Mouse (Mus musculus) heart, adult 2 months (tissue): ENCODE data around the gene Commd3. TPM values are rescaled to one million over a fixed set of nuclear protein-coding genes. Genes with fewer than 3 reads are reported as not detected.

Experiments
- DNase-seq, 2 experiments: peaks; one replicate each; pipeline ENCODE4 v3.0.0; 2021
- H3K27ac ChIP-seq: fragments of 200-600 bp; 2 replicates; pipeline ENCODE4 v1.8.1; 2022
- H3K27me3 ChIP-seq: fragments of 200-500 bp; 2 replicates; pipeline ENCODE4 v1.6.1; 2012; ENCODE audit warnings: mild to moderate bottlenecking, low read length, inconsistent platforms, mixed read lengths; ENCODE audit not compliant: control insufficient read depth, insufficient read depth
- H3K36me3 ChIP-seq: fragments of 200-500 bp; 2 replicates; pipeline ENCODE4 v1.6.1; 2012; ENCODE audit warnings: low read length, inconsistent platforms; ENCODE audit not compliant: control insufficient read depth, insufficient read depth
- H3K4me1 ChIP-seq: fragments of 200-500 bp; 2 replicates; pipeline ENCODE4 v1.6.1; 2011; ENCODE audit warnings: low read length; ENCODE audit not compliant: control insufficient read depth, insufficient read depth
- H3K4me3 ChIP-seq: fragments of 200-600 bp; 2 replicates; pipeline ENCODE4 v1.8.1; 2022
- H3K79me2 ChIP-seq: fragments of 200-500 bp; replicated peaks from 2 replicates; pipeline ENCODE4 v1.6.1; 2012; ENCODE audit warnings: mild to moderate bottlenecking, inconsistent platforms, low read length, moderate library complexity, mixed read lengths; ENCODE audit not compliant: control insufficient read depth, insufficient read depth
- H3K9ac ChIP-seq: fragments of 200-500 bp; 2 replicates; pipeline ENCODE4 v1.6.1; 2012; ENCODE audit warnings: low read depth, mild to moderate bottlenecking, control low read depth, inconsistent platforms, low read length, mixed read lengths
- CTCF ChIP-seq: fragments of 200-600 bp; IDR thresholded peaks from 2 replicates; pipeline ENCODE4 v1.8.1; 2022; ENCODE audit warnings: antibody characterized with exemption, mild to moderate bottlenecking, moderate library complexity
- EP300 ChIP-seq: fragments of 200-500 bp; IDR thresholded peaks from 2 replicates; pipeline ENCODE4 v1.6.1; 2011; ENCODE audit warnings: low read depth, low read length, control low read depth; ENCODE audit not compliant: insufficient read depth
- POLR2A ChIP-seq: fragments of 200-500 bp; IDR thresholded peaks from 2 replicates; pipeline ENCODE4 v1.6.1; 2011; ENCODE audit warnings: mild to moderate bottlenecking, low read depth, low read length, control low read depth; ENCODE audit not compliant: insufficient read depth
- WGBS: fragments of 180-500 bp; shearing (Covaris S2); methylation state at CpG from one replicate; pipeline ENCODE4 v1.1.7; 2018; 5-methylcytosine and 5-hydroxymethylcytosine counted together
- intact Hi-C: fragments of 180-260 bp; cut with DNase I; formaldehyde crosslinking; loops from one replicate; pipeline ENCODE4 v1.15.1; 2025
- polyA plus RNA-seq: library from polyadenylated mRNA; depleted of rRNA; stranded (reverse); fragments of >200 nt; gene quantifications from 2 replicates; pipeline ENCODE4 v1.2.3, GENCODE M21; 2012
- total RNA-seq, 2 experiments: library from RNA; stranded (reverse); gene quantifications; 2 replicates each; pipeline ENCODE4 v1.2.3; 2021

Commd3 gene
- total and polyA plus RNA-seq, 3 experiments: 53.1 to 102 (median 95.0) TPM

DNA sequence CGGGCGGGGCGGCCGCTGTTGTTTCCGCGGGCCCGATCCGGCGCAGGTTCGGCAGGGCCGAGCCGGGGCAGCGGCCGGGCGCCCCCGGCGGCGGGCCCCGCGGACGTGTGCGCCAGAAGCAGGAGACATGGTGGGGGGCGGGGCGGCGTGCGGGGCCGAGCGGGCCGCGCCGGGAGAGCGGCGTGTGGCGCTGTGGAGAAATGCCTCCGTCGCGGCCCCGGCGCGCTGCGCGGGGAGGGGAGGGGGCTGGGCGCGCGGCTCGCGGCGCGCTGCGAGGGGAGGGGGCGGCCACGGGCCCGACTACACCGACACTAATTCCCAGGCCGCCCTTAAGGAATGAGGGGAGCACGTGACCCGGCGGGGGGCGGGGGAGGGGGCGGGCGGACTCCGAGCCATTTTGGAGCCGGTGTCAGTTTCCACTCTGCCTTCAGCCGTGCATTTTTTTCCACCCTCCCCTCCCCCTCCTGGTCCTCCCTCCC, 4.3 kb downstream of the Commd3 start:
- Histone ChIP-seq H3K79me2 (no peaks in the 10 kb centered on the region), H3K27ac (peak overlapping the region; percentile 95), H3K9ac (peak overlapping the region; percentile 84), H3K36me3 (peaks cover 9% of the 10 kb centered on the region), H3K27me3 (no peaks in the 10 kb centered on the region), H3K4me1 (peaks cover 2% of the 10 kb centered on the region), H3K4me3 (peak overlapping the region; percentile 85)
- peak; percentile 82 to 87 for DNase-seq
- TF ChIP-seq CTCF (0 out of 2 replicates have a peak, but pooled peaks have one; percentile 1), EP300 (no peak), POLR2A (no peak)
- WGBS: 4% methylated on average over 39 of the region's 64 CpGs
- intact Hi-C loops: loop anchor here (2.0 to 5.0 kb wide), 5 partner anchors 90 to 649 kb away; partner anchors contain the start of genes 4930426L09Rik, Dnajc1, Pip4k2a and Skida1

DNA sequence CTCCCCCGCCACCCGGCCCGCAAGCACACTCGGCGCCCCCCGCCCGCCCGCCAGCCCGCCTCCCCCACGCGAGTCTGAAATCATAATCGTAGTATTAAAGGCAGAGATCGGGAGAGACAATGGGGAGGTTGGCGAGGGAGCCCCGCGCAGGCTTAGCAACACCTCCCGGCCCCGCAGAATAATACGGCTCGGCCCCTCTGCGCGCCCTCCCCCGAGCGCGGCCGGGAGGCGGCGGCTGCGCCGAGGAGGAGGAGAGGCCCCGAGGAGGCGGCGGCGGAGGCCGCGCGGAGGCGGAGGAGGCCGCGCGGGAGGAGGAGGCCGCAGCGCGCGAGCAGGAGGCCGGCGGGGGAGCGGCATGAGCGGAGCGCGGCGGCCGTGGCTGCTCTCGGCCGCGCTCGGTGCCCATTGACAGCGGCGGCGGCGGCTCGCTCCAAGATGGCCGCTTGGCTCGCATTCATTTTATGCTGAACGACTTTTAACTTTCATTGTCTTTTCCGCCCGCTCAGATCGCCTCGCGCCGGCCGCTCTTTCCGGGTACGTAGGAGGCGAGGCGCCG, 4.8 kb downstream of the Commd3 start, which contains the start of gene Bmi1:
TSS of gene Bmi1 (plus strand) at position 83 of the 556 bp plus-strand sequence.
- Histone ChIP-seq H3K9ac (peak within 1 kb of the TSS; percentile 97), H3K27me3 (no peaks in the 10 kb centered on the region), H3K36me3 (peaks cover 9% of the 10 kb centered on the region), H3K79me2 (no peaks in the 10 kb centered on the region), H3K4me1 (peaks cover 2% of the 10 kb centered on the region), H3K4me3 (peak within 1 kb of the TSS; percentile 85), H3K27ac (peak within 1 kb of the TSS; percentile 95)
- WGBS: 1% methylated on average over 53 of the region's 77 CpGs
- intact Hi-C loops: loop anchor here (2.0 to 5.0 kb wide), 5 partner anchors 90 to 650 kb away; partner anchors contain the start of genes 4930426L09Rik, Dnajc1, Pip4k2a and Skida1
- peak; percentile 83 to 84 for DNase-seq
- TF ChIP-seq POLR2A (0 out of 2 replicates have a peak, but pooled peaks have one; percentile 16), CTCF (no peak), EP300 (no peak)

DNA sequence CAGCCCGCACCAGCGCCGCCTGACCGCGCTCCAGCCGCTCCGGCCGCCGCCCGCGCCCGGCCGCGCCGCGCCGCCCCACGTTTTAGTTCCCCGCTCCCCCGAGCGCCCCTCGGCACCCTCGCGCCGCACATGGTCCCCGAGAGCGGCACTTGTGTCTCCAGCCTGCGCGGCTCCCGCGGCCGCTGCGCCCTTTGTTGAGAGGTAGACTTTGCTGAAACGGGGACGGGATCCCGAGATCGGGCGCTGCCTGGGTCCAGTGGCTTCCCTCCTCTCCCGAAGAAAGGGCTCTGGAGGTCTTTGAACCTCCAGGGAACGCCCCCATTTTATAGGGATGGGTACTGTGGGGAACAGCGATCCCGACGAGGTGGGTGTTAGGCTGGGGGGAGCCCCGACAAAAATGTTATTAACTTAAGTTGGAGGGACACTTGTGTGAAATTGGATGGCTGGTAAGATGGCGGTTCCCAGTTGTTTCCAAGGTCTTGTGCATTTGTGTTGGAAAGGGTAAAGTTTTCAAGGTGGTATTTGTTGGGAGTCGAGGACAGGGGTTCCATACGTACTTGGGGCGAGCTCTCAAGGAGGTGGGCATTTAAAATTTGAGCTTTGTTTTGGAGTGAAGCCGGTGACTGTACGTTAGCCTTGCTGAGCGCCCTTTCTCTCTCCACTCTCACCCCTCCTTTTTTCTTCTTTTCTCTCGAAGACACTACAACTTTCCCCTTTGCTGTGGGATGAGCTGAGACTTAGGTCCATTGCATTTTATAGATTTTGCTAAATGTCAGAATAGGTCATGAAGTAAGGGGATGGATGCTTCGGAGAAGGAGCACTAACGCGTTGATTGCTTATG, 5.7 kb downstream of the Commd3 start:
- no peak for TF ChIP-seq POLR2A
- TF ChIP-seq CTCF: no peak
- no peak for TF ChIP-seq EP300
- Histone ChIP-seq H3K4me1 (peaks cover 2% of the 10 kb centered on the region), H3K4me3 (peak overlapping the region; percentile 85), H3K36me3 (peaks cover 9% of the 10 kb centered on the region), H3K79me2 (no peaks in the 10 kb centered on the region), H3K9ac (peak overlapping the region; percentile 97), H3K27ac (peak overlapping the region; percentile 70), H3K27me3 (no peaks in the 10 kb centered on the region)
- WGBS: 17% methylated on average over 54 of the region's 55 CpGs
- intact Hi-C loops: loop anchor here (2.0 to 5.0 kb wide), 6 partner anchors 17 to 651 kb away; partner anchors contain the start of genes 4930426L09Rik, Dnajc1, Pip4k2a and Skida1
- peak; percentile 59 to 75 for DNase-seq

DNA sequence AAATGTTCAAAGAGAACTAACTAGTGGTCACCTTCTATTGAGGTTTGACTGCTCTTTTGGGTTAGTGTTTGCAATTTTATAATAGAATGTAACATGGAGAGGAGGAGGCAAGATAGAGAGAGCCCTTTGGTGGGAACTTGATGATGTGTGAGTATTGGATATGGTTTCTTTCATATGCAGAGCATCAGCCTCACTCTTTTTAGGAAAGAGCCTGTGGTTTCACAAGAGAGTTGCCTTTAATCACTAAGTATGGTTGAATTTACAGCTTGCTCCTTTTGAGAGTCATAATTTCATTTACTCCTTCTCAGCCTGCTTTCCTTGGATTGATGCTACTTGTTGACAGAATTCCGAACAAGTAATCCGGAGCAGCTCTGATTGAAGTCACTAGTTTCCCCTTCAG, 7.5 kb downstream of the Commd3 start:
- DNase-seq: no peak
- Histone ChIP-seq H3K4me3 (no peak overlapping the region), H3K36me3 (peaks cover 7% of the 10 kb centered on the region), H3K4me1 (peaks cover 2% of the 10 kb centered on the region), H3K27ac (no peak overlapping the region), H3K79me2 (no peaks in the 10 kb centered on the region), H3K27me3 (no peaks in the 10 kb centered on the region), H3K9ac (no peak overlapping the region)
- intact Hi-C loops: loop anchor here (1.0 to 5.0 kb wide), 6 partner anchors 11 to 652 kb away; partner anchors contain the start of genes 4930426L09Rik, Dnajc1, Pip4k2a and Skida1
- 98% methylated on average over 2 of the region's 2 CpGs for WGBS
- TF ChIP-seq EP300 (no peak), POLR2A (no peak), CTCF (no peak)

DNA sequence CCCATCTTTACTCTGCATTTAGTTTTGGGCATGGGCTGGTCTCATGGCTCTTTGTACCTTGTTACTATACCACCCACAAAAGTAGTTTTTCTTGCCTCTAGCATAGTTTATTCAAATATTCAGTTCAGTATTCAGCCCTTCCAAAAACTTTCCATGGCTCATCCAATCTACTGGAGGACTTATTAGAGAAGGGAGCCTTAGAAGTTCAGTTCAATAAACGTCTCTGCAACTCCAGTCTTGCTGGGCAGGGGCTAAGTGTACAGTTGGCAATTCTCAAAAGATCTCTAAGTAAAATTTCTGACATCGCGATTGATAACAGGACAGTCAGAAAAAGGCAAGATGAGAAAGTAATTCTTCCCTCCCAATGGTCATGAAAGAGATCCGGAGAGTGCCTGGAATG, 8.3 kb downstream of the Commd3 start:
- no peak overlapping the region; the same call in 1 of the 2 replicates for H3K27ac ChIP-seq
- H3K9ac ChIP-seq: no peak overlapping the region
- H3K27me3 ChIP-seq: no peaks in the 10 kb centered on the region
- no peak for TF ChIP-seq EP300
- no peak for TF ChIP-seq POLR2A
- TF ChIP-seq CTCF: no peak
- intact Hi-C loops: loop anchor here (1.0 kb wide), 1 partner anchor 10 kb away; no protein-coding TSS in a partner anchor
- peaks cover 7% of the 10 kb centered on the region for H3K36me3 ChIP-seq
- H3K4me3 ChIP-seq: peak overlapping the region; percentile 47
- H3K4me1 ChIP-seq: peaks cover 2% of the 10 kb centered on the region
- DNase-seq: no peak
- WGBS: 5% methylated on average over 4 of the region's 4 CpGs
- no peaks in the 10 kb centered on the region for H3K79me2 ChIP-seq
